Mouse (Mus musculus): ENCODE measurements around the gene Bnc2. TPM values are rescaled to one million over a fixed set of nuclear protein-coding genes. Genes with fewer than 3 reads are reported as not detected.

The Bnc2 gene
- polyA plus RNA-seq, 1 experiment from 2014 or later: 8.1 TPM

DNA sequence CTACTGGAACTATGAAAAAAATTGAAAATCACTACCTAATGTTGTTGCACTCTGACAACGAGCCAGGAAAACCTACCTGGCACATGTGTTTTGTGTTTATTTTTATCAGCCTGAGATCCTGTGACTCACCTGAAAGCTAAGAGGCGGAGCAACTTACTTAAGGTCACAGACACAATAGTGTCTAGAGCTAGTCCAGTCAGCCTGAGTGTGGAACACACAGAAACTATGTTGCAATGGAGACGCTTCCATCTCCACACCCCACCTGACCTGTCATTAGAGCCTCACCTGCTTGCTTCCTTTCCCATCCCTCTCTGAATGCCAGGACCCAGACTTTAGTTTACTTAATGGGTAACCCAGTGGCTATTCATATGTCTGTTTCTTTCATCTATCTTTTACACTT lies 364.2 kb downstream of the Bnc2 start:
- 88% methylated on average over 3 of the region's 3 CpGs for WGBS
- Histone ChIP-seq H3K27ac (ENCODE audit: low read length) (no peak overlapping the region), H3K4me1 (ENCODE audit: insufficient read depth, low read length) (no peaks in the 10 kb centered on the region), H3K4me3 (ENCODE audit: low read length) (no peak overlapping the region), H3K9ac (replicated peaks; ENCODE audit: low read length) (no peak overlapping the region), H3K9me3 (ENCODE audit: low read length) (no peaks in the 10 kb centered on the region), H3K36me3 (ENCODE audit: insufficient read depth, low read length) (no peaks in the 10 kb centered on the region), H3K27me3 (ENCODE audit: insufficient read depth, low read length) (no peaks in the 10 kb centered on the region), H3K4me2 (replicated peaks; ENCODE audit: low read depth, low read length) (no peak overlapping the region)
- ATAC-seq (ENCODE audit: low FRiP score, low TSS enrichment): no peak

DNA sequence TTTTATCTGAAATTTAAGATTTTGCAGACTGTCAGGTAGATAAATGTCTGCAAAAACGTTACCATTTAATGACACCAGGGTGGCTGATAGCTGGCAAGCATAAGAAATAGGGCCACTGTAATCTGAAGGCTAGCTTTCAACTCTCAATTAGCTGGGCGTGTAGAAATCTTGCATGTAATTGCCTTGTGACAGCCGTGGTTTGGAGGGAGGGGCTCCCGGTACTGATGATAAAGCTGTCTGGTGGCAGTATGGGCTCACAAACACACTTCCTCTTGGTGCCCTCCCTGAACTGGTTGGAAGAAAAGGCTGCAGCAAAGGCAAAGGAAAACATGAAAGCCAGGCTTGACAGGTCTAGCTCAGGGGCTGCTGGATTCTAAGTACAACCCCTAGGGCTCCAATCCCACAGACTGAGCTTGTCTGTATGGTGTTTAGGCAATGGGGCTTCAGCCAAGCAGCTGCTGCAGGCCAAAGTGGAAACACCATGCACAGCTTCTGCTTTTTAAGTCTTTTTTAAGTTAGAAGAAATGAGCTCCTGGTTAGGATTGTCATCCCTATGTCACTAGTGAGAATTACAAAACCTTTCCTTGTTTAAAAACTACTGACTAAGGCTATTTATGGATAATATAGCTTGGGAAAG lies 366.7 kb downstream of the Bnc2 start:
- Histone ChIP-seq H3K27ac (ENCODE audit: low read length) (no peak overlapping the region), H3K4me1 (ENCODE audit: insufficient read depth, low read length) (no peaks in the 10 kb centered on the region), H3K4me2 (replicated peaks; ENCODE audit: low read depth, low read length) (no peak overlapping the region), H3K9me3 (ENCODE audit: low read length) (no peaks in the 10 kb centered on the region), H3K9ac (replicated peaks; ENCODE audit: low read length) (no peak overlapping the region), H3K27me3 (ENCODE audit: insufficient read depth, low read length) (no peaks in the 10 kb centered on the region), H3K4me3 (ENCODE audit: low read length) (no peak overlapping the region), H3K36me3 (ENCODE audit: insufficient read depth, low read length) (no peaks in the 10 kb centered on the region)
- no peak for ATAC-seq (ENCODE audit: low FRiP score, low TSS enrichment)
- WGBS: 29% methylated on average over 4 of the region's 4 CpGs

DNA sequence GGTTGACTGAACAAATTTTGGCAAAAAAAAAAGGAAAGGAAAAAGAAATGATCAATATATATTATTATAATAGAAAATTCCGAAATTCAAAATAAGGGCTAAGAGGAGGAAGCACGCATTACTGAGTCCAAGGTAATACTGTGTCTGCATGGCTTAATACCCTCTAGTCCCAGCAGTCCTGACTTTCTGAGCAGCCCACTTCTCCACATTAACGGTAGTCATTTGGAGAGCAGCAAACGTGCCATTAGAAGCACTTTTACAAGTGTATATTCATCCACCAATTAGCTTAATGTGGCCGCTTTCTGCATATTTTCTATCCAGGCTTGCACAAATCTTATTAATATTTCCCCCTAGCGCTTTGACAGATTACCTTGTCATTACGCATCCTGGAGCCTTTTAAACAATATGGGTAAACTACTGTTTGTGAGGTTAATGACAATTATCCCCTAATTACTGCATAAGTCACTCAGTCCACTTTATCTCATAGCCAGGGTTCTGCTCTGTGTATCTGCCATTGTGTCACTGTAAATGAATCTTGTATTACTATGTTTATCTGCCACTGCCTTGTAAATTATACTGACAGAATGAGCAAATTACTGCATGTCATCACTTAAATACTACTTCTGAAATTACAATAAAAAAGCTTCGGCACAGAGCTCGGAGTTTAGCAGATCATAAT lies 368.0 kb downstream of the Bnc2 start:
- Histone ChIP-seq H3K36me3 (ENCODE audit: insufficient read depth, low read length) (no peaks in the 10 kb centered on the region), H3K4me1 (ENCODE audit: insufficient read depth, low read length) (no peaks in the 10 kb centered on the region), H3K9me3 (ENCODE audit: low read length) (no peaks in the 10 kb centered on the region), H3K4me3 (ENCODE audit: low read length) (no peak overlapping the region), H3K27me3 (ENCODE audit: insufficient read depth, low read length) (no peaks in the 10 kb centered on the region), H3K27ac (ENCODE audit: low read length) (no peak overlapping the region), H3K9ac (replicated peaks; ENCODE audit: low read length) (no peak overlapping the region), H3K4me2 (replicated peaks; ENCODE audit: low read depth, low read length) (no peak overlapping the region)
- 74% methylated on average over 9 of the region's 9 CpGs for WGBS
- no peak for ATAC-seq (ENCODE audit: low FRiP score, low TSS enrichment)

DNA sequence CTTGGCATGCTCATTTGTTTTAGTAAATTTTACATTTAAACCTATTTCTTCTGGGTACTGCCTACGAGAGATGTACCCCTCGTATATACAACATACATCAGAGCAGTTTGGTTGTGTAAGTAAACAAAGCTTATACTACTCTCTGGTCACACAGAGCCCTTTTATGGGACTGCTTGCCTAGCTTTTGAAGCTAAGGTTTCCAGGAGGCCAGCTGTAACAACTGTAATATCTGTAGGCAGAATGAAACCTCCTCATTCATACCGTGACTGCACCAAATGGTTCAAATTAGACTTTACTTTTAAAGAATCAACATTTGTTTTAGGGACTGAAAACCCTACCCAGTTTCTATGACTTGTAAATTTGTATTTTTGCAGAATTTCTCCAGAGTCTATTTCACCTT lies 372.1 kb downstream of the Bnc2 start:
- no peak overlapping the region for H3K27ac ChIP-seq (ENCODE audit: low read length)
- peaks cover 13% of the 10 kb centered on the region for H3K9me3 ChIP-seq (ENCODE audit: low read length)
- WGBS: 36% methylated on average over 3 of the region's 3 CpGs
- H3K4me1 ChIP-seq (ENCODE audit: insufficient read depth, low read length): no peaks in the 10 kb centered on the region
- H3K4me3 ChIP-seq (ENCODE audit: low read length): no peak overlapping the region
- no peaks in the 10 kb centered on the region for H3K36me3 ChIP-seq (ENCODE audit: insufficient read depth, low read length)
- no peak overlapping the region for H3K9ac ChIP-seq (replicated peaks; ENCODE audit: low read length)
- no peaks in the 10 kb centered on the region for H3K27me3 ChIP-seq (ENCODE audit: insufficient read depth, low read length)
- H3K4me2 ChIP-seq (replicated peaks; ENCODE audit: low read depth, low read length): no peak overlapping the region
- ATAC-seq (ENCODE audit: low FRiP score, low TSS enrichment): no peak

DNA sequence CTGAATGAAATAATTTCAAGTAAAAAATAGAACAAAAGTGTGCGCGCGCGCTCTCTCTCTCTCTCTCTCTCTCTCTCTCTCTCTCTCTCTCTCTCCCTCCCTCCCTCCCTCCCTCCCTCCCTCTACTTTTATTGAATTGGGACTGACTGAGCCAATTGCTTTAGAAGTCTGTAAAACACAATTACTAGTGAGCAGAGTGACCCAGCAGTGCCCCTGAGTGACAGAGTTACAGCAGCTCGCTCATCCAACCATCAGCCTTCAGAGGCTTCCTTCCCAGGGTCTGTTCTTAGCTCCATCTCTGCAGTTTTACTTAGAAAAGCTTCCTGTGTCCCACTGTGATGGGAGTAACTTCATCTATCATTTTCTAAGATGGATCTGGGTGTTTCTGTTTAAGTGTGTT lies 389.9 kb downstream of the Bnc2 start:
- no peak for ATAC-seq (ENCODE audit: low FRiP score, low TSS enrichment)

DNA sequence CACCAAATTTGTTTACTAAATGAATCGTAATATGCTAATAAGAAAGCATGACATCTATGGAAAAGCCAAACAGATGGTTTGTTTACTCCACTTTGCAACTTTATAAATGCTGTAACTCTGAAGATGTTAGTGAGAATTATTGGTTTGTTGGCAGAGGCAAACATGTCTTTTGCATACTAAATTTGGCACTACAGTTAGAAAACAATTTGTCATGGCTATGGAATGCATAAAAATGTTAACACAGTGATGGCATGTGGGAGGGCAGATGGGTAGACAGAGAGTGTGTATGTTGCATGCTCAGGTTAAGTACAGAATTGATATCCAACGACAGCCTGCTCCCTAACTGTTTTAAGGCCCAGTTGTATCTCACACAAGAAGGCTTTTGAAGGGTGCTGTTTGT lies 392.4 kb downstream of the Bnc2 start:
- Histone ChIP-seq H3K9me3 (ENCODE audit: low read length) (no peaks in the 10 kb centered on the region), H3K27ac (ENCODE audit: low read length) (no peak overlapping the region), H3K9ac (replicated peaks; ENCODE audit: low read length) (no peak overlapping the region), H3K27me3 (ENCODE audit: insufficient read depth, low read length) (no peaks in the 10 kb centered on the region), H3K4me1 (ENCODE audit: insufficient read depth, low read length) (0 out of 2 replicates have a peak, but pooled peaks cover 5% of the 10 kb centered on the region), H3K36me3 (ENCODE audit: insufficient read depth, low read length) (no peaks in the 10 kb centered on the region), H3K4me2 (replicated peaks; ENCODE audit: low read depth, low read length) (no peak overlapping the region), H3K4me3 (ENCODE audit: low read length) (no peak overlapping the region)
- 64% methylated on average over 2 of the region's 2 CpGs for WGBS
- ATAC-seq (ENCODE audit: low FRiP score, low TSS enrichment): no peak

More for the DNA sequence above, 389.9 kb downstream of the Bnc2 start:
- H3K9ac ChIP-seq (replicated peaks; ENCODE audit: low read length): no peak overlapping the region
- H3K27me3 ChIP-seq (ENCODE audit: insufficient read depth, low read length): no peaks in the 10 kb centered on the region
- 67% methylated on average over 5 of the region's 5 CpGs for WGBS
- no peak overlapping the region for H3K27ac ChIP-seq (ENCODE audit: low read length)
- H3K4me1 ChIP-seq (ENCODE audit: insufficient read depth, low read length): 0 out of 2 replicates have a peak, but pooled peaks cover 5% of the 10 kb centered on the region
- H3K4me3 ChIP-seq (ENCODE audit: low read length): no peak overlapping the region
- no peak overlapping the region for H3K4me2 ChIP-seq (replicated peaks; ENCODE audit: low read depth, low read length)
- H3K9me3 ChIP-seq (ENCODE audit: low read length): no peaks in the 10 kb centered on the region
- H3K36me3 ChIP-seq (ENCODE audit: insufficient read depth, low read length): no peaks in the 10 kb centered on the region

DNA sequence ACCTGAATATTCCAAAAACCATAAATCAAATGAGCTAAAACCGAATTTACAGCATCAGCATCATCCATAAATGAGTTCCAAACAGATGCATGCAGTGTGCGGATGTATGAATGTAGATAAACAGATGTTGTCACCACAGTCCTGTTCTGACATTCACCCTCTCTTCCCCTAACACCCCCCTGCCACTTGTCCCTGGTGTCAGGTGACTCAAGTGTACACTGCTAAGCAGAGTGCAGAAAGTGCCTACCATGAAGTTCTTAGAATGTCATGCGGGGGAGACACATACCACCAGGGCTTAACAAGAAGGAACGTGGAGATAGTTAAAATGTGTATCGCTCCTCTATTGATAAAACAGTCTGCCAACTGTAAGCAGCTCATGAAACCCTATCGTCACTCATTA lies 396.9 kb downstream of the Bnc2 start:
- no peak overlapping the region for H3K4me3 ChIP-seq (ENCODE audit: low read length)
- WGBS: 66% methylated on average over 6 of the region's 6 CpGs
- no peaks in the 10 kb centered on the region for H3K4me1 ChIP-seq (ENCODE audit: insufficient read depth, low read length)
- no peak overlapping the region for H3K4me2 ChIP-seq (replicated peaks; ENCODE audit: low read depth, low read length)
- no peaks in the 10 kb centered on the region for H3K27me3 ChIP-seq (ENCODE audit: insufficient read depth, low read length)
- no peak overlapping the region for H3K9ac ChIP-seq (replicated peaks; ENCODE audit: low read length)
- no peaks in the 10 kb centered on the region for H3K36me3 ChIP-seq (ENCODE audit: insufficient read depth, low read length)
- H3K27ac ChIP-seq (ENCODE audit: low read length): no peak overlapping the region
- no peaks in the 10 kb centered on the region for H3K9me3 ChIP-seq (ENCODE audit: low read length)
- ATAC-seq (ENCODE audit: low FRiP score, low TSS enrichment): no peak

DNA sequence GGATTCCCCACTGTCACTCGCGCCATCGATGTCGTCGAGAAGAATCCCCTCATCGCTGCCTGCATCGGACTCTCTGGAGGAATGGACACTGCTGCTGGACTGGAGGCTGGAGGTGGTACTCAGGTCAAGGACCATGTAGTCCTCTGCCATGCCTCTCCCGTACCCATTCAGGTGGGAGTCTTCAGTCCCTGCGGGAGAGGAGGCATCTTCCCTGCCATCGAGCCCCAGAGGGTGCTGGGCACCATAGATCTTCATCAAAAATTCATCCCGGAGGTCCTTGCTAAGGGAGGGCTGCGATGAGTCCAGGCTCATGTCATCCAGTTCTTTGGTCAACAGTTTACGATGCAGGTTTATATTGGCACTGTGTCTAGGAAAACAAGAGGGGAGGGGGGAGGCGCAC lies 399.0 kb downstream of the Bnc2 start:
- H3K4me3 ChIP-seq (ENCODE audit: low read length): no peak overlapping the region
- no peak for ATAC-seq (ENCODE audit: low FRiP score, low TSS enrichment)
- no peak overlapping the region for H3K4me2 ChIP-seq (replicated peaks; ENCODE audit: low read depth, low read length)
- no peaks in the 10 kb centered on the region for H3K36me3 ChIP-seq (ENCODE audit: insufficient read depth, low read length)
- H3K4me1 ChIP-seq (ENCODE audit: insufficient read depth, low read length): no peaks in the 10 kb centered on the region
- H3K9ac ChIP-seq (replicated peaks; ENCODE audit: low read length): no peak overlapping the region
- no peaks in the 10 kb centered on the region for H3K27me3 ChIP-seq (ENCODE audit: insufficient read depth, low read length)
- no peaks in the 10 kb centered on the region for H3K9me3 ChIP-seq (ENCODE audit: low read length)
- WGBS: 79% methylated on average over 14 of the region's 14 CpGs
- H3K27ac ChIP-seq (ENCODE audit: low read length): no peak overlapping the region

DNA sequence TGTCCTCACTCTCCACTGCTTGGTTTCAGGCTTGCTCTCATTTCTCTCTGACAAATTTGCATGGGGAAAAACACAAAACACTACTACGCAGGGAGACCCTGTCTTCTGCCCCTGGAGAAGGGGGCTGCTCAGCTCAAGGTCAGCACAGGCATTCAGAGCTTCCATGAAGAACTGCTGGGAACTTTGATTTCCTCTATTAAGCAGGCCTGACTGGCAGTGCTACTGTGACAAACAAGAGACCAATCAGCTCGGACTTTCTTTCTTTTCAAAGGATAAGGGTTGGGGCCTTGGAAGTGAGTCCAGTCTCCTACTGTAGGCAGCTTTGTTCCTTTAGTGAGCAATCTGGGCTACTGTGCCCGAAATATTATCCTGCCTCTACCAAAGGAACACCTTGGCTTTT lies 400.9 kb downstream of the Bnc2 start:
- no peaks in the 10 kb centered on the region for H3K36me3 ChIP-seq (ENCODE audit: insufficient read depth, low read length)
- H3K4me2 ChIP-seq (replicated peaks; ENCODE audit: low read depth, low read length): no peak overlapping the region
- 63% methylated on average over 3 of the region's 3 CpGs for WGBS
- H3K4me3 ChIP-seq (ENCODE audit: low read length): no peak overlapping the region
- ATAC-seq (ENCODE audit: low FRiP score, low TSS enrichment): no peak
- H3K4me1 ChIP-seq (ENCODE audit: insufficient read depth, low read length): no peaks in the 10 kb centered on the region
- H3K9me3 ChIP-seq (ENCODE audit: low read length): no peaks in the 10 kb centered on the region
- H3K9ac ChIP-seq (replicated peaks; ENCODE audit: low read length): no peak overlapping the region
- no peaks in the 10 kb centered on the region for H3K27me3 ChIP-seq (ENCODE audit: insufficient read depth, low read length)
- H3K27ac ChIP-seq (ENCODE audit: low read length): no peak overlapping the region

DNA sequence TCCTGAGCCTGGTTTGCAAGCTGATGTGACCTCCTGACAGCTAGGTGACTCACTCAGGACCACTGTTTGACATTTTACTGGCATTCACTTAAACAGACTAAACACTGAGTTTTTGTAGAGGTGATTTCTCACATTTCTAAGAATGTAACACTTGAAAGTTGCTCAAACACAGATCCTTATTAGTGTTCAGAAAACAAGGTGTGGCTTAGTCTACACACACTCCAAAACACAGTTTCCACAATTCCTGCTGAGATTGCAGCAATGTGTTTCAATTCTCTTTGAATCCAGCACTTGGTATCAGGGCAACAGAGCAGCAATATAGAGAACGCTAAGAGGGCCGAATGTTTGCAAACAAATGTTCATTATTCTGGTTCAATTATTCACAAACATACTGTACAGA lies 402.2 kb downstream of the Bnc2 start:
- WGBS: 92% methylated on average over 2 of the region's 2 CpGs
- H3K36me3 ChIP-seq (ENCODE audit: insufficient read depth, low read length): no peaks in the 10 kb centered on the region
- ATAC-seq (ENCODE audit: low FRiP score, low TSS enrichment): no peak
- no peak overlapping the region for H3K27ac ChIP-seq (ENCODE audit: low read length)
- H3K9me3 ChIP-seq (ENCODE audit: low read length): no peaks in the 10 kb centered on the region
- no peak overlapping the region for H3K4me3 ChIP-seq (ENCODE audit: low read length)
- H3K9ac ChIP-seq (replicated peaks; ENCODE audit: low read length): no peak overlapping the region
- no peaks in the 10 kb centered on the region for H3K4me1 ChIP-seq (ENCODE audit: insufficient read depth, low read length)
- no peaks in the 10 kb centered on the region for H3K27me3 ChIP-seq (ENCODE audit: insufficient read depth, low read length)
- no peak overlapping the region for H3K4me2 ChIP-seq (replicated peaks; ENCODE audit: low read depth, low read length)
